Mouse (Mus musculus): Measurements from ENCODE around the gene Agap2. TPM values are rescaled to one million over a fixed set of nuclear protein-coding genes. Genes with fewer than 3 reads are reported as not detected.

Agap2 gene
- polyA plus RNA-seq, 2 experiments, result 0.57 to 3.0 TPM

GRCm38 (mm10) chr10:127108262-127108583 is 33.1 kb downstream of the Agap2 start:
- 15% methylated on average over 3 of the region's 3 CpGs for WGBS (ENCODE audit: insufficient replicate concordance)
- Histone ChIP-seq H3K4me3 (ENCODE audit: insufficient read depth in 1 of 2, low read depth in 2 of 2, low read length in 2 of 2) (no peak overlapping the region), H3K27ac (peak overlapping the region; percentile 39; the same call in 1 of the 2 replicates), H3K9ac (replicated peaks) (no peak overlapping the region), H3K4me2 (ENCODE audit: low read depth) (no peak overlapping the region; the same call in 1 of the 2 replicates), H3K4me1 (replicated peaks; ENCODE audit: control insufficient read depth in 2 of 2, insufficient read depth in 2 of 2, low read length in 1 of 2) (peaks cover 11 to 23% of the 10 kb centered on the region in 2 experiments), H3K9me3 (ENCODE audit: control insufficient read depth, low read length) (no peaks in the 10 kb centered on the region), H3K36me3 (replicated peaks; ENCODE audit: control insufficient read depth, insufficient read depth, low read depth) (no peaks in the 10 kb centered on the region), H3K27me3 (ENCODE audit: control insufficient read depth, insufficient read depth, low read length) (no peaks in the 10 kb centered on the region)
- DNase-seq (ENCODE audit: low read depth in 3 of 3, low spot score in 3 of 3), result no peak
- no peak for TF ChIP-seq CTCF (IDR thresholded peaks at IDR 0.05; ENCODE audit: low read depth)
- TF ChIP-seq EP300 (IDR thresholded peaks at IDR 0.05; ENCODE audit: low read depth), result no peak
- ATAC-seq (ENCODE audit: insufficient read depth), result peak; percentile 59

GRCm38 (mm10) chr10:127111001-127111887 is 36.2 kb downstream of the Agap2 start:
- ATAC-seq (ENCODE audit: insufficient read depth), result no peak
- Histone ChIP-seq H3K9me3 (ENCODE audit: control insufficient read depth, low read length) (no peaks in the 10 kb centered on the region), H3K36me3 (replicated peaks; ENCODE audit: control insufficient read depth, insufficient read depth, low read depth) (peaks cover 5% of the 10 kb centered on the region), H3K27ac (no peak overlapping the region), H3K27me3 (ENCODE audit: control insufficient read depth, insufficient read depth, low read length) (no peaks in the 10 kb centered on the region), H3K4me2 (ENCODE audit: low read depth) (no peak overlapping the region), H3K9ac (replicated peaks) (no peak overlapping the region), H3K4me3 (ENCODE audit: insufficient read depth in 1 of 2, low read depth in 2 of 2, low read length in 2 of 2) (no peak overlapping the region), H3K4me1 (replicated peaks; ENCODE audit: control insufficient read depth in 2 of 2, insufficient read depth in 2 of 2, low read length in 1 of 2) (peaks cover 11 to 16% of the 10 kb centered on the region in 2 experiments)
- peak; percentile 40 for TF ChIP-seq CTCF (IDR thresholded peaks at IDR 0.05; ENCODE audit: low read depth)
- no peak for TF ChIP-seq EP300 (IDR thresholded peaks at IDR 0.05; ENCODE audit: low read depth)
- 63% methylated on average over 15 of the region's 15 CpGs for whole genome bisulfite sequencing (ENCODE audit: insufficient replicate concordance)
- DNase-seq (ENCODE audit: low read depth in 3 of 3, low spot score in 3 of 3), result no peak

GRCm38 (mm10) chr10:127114408-127114807 is 39.3 kb downstream of the Agap2 start:
- no peak overlapping the region for H3K27ac ChIP-seq
- ATAC-seq (ENCODE audit: insufficient read depth), result no peak
- H3K9me3 ChIP-seq (ENCODE audit: control insufficient read depth, low read length), result no peaks in the 10 kb centered on the region
- H3K4me3 ChIP-seq (ENCODE audit: insufficient read depth in 1 of 2, low read depth in 2 of 2, low read length in 2 of 2), result no peak overlapping the region
- no peaks in the 10 kb centered on the region for H3K4me1 ChIP-seq (replicated peaks; ENCODE audit: control insufficient read depth in 2 of 2, insufficient read depth in 2 of 2, low read length in 1 of 2)
- DNase-seq (ENCODE audit: low read depth in 3 of 3, low spot score in 3 of 3), result no peak
- H3K36me3 ChIP-seq (replicated peaks; ENCODE audit: control insufficient read depth, insufficient read depth, low read depth), result peaks cover 21% of the 10 kb centered on the region
- no peak for TF ChIP-seq CTCF (IDR thresholded peaks at IDR 0.05; ENCODE audit: low read depth)
- TF ChIP-seq EP300 (IDR thresholded peaks at IDR 0.05; ENCODE audit: low read depth), result no peak
- H3K4me2 ChIP-seq (ENCODE audit: low read depth), result no peak overlapping the region
- WGBS (ENCODE audit: insufficient replicate concordance), result 67% methylated on average over 11 of the region's 11 CpGs
- no peak overlapping the region for H3K9ac ChIP-seq (replicated peaks)
- no peaks in the 10 kb centered on the region for H3K27me3 ChIP-seq (ENCODE audit: control insufficient read depth, insufficient read depth, low read length)

- no peaks in the 10 kb centered on the region for H3K27me3 ChIP-seq (ENCODE audit: control insufficient read depth, insufficient read depth, low read length)
- H3K27ac ChIP-seq, result no peak overlapping the region
- H3K9ac ChIP-seq (replicated peaks), result no peak overlapping the region
- H3K4me1 ChIP-seq (replicated peaks; ENCODE audit: control insufficient read depth in 2 of 2, insufficient read depth in 2 of 2, low read length in 1 of 2), result no peaks in the 10 kb centered on the region
- no peaks in the 10 kb centered on the region for H3K9me3 ChIP-seq (ENCODE audit: control insufficient read depth, low read length)
- TF ChIP-seq CTCF (IDR thresholded peaks at IDR 0.05; ENCODE audit: low read depth) (peak; percentile 51), EP300 (IDR thresholded peaks at IDR 0.05; ENCODE audit: low read depth) (no peak)
- peaks cover 23% of the 10 kb centered on the region for H3K36me3 ChIP-seq (replicated peaks; ENCODE audit: control insufficient read depth, insufficient read depth, low read depth)
- WGBS (ENCODE audit: insufficient replicate concordance), result 48% methylated on average over 2 of the region's 2 CpGs
- no peak for ATAC-seq (ENCODE audit: insufficient read depth)
- no peak overlapping the region for H3K4me2 ChIP-seq (ENCODE audit: low read depth)
- no peak for DNase-seq (ENCODE audit: low read depth in 3 of 3, low spot score in 3 of 3)
- no peak overlapping the region for H3K4me3 ChIP-seq (ENCODE audit: insufficient read depth in 1 of 2, low read depth in 2 of 2, low read length in 2 of 2)
These were observed 40.0 kb downstream of the Agap2 start for GRCm38 (mm10) chr10:127115068-127115467.

- 84% methylated on average over 11 of the region's 11 CpGs for WGBS (ENCODE audit: insufficient replicate concordance)
- H3K27me3 ChIP-seq (ENCODE audit: control insufficient read depth, insufficient read depth, low read length), result no peaks in the 10 kb centered on the region
- H3K27ac ChIP-seq, result no peak overlapping the region
- no peak for ATAC-seq (ENCODE audit: insufficient read depth)
- no peak for TF ChIP-seq EP300 (IDR thresholded peaks at IDR 0.05; ENCODE audit: low read depth)
- no peak for TF ChIP-seq CTCF (IDR thresholded peaks at IDR 0.05; ENCODE audit: low read depth)
- H3K4me2 ChIP-seq (ENCODE audit: low read depth), result no peak overlapping the region
- no peak overlapping the region for H3K9ac ChIP-seq (replicated peaks)
- H3K36me3 ChIP-seq (replicated peaks; ENCODE audit: control insufficient read depth, insufficient read depth, low read depth), result peaks cover 23% of the 10 kb centered on the region
- H3K4me1 ChIP-seq (replicated peaks; ENCODE audit: control insufficient read depth in 2 of 2, insufficient read depth in 2 of 2, low read length in 1 of 2), result peaks cover 19% of the 10 kb centered on the region in 2 experiments
- H3K9me3 ChIP-seq (ENCODE audit: control insufficient read depth, low read length), result no peaks in the 10 kb centered on the region
- H3K4me3 ChIP-seq (ENCODE audit: insufficient read depth in 1 of 2, low read depth in 2 of 2, low read length in 2 of 2), result no peak overlapping the region
- DNase-seq (ENCODE audit: low read depth in 3 of 3, low spot score in 3 of 3), result no peak
These were observed 43.4 kb downstream of the Agap2 start for GRCm38 (mm10) chr10:127118470-127118869.
